ENCODE assay signal across 10 mouse cellular contexts in the genomic region with DNA sequence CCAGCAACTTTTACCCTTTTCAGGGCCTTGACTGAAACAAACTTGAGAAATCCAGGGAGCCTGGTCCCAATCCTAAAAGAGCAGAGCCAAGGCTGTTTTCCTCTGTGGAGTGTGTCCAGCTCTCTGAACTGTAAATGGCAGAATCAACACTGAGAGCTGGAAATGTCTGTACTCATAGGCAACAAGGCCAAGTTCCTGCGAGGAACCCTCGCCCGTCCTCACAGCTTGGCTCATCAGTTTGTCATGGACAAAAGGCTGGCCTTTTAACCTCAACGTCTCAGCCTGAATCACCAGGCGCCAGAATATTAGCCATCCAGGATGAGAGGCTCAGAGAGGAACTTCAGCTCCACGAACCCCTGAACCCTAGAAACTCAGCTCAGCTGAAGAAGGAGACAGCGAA. TPM values are rescaled to one million over a fixed set of nuclear protein-coding genes. Genes with fewer than 3 reads are reported as not detected.
A peak's percentile ranks its signal among the peaks of the same experiment; 100 is the strongest.
DNase-seq lines count a peak whose midpoint lies in the region; ATAC-seq and TF ChIP-seq lines count a peak whose summit lies in the region.
"Had no signal": no experiment of that assay in that cellular context is flagged by ENCODE, and none has a peak within 500 bp of the region (broad histone marks: within the 10 kb centered on the region; RNA-seq: fewer than 3 reads in every experiment).

No protein-coding gene starts in this region.

- H3K27ac ChIP-seq in midbrain, embryonic 13.5 days = 0 out of 2 replicates have a peak overlapping the region, but pooled peaks have one; percentile 20
- H3K27ac ChIP-seq in midbrain, postnatal 0 days (ENCODE audit: low read depth, low read length) = no peak overlapping the region
- H3K27ac ChIP-seq in embryonic facial prominence, embryonic 10.5 days (replicated peaks) = peak overlapping the region; percentile 36; the same call in 1 of the 2 replicates
- H3K27ac ChIP-seq in stomach, postnatal 0 days (replicated peaks) = no peak overlapping the region
- H3K27ac ChIP-seq: heart, adult 2 months; lung, embryonic 15.5 days had no signal

- no peak for TF ChIP-seq CTCF in midbrain, postnatal 0 days (IDR thresholded peaks at IDR 0.05)
- no peak for TF ChIP-seq CTCF in stomach, postnatal 0 days (IDR thresholded peaks at IDR 0.05; ENCODE audit: low read depth)

- no peaks in the 10 kb centered on the region for H3K27me3 ChIP-seq in midbrain, embryonic 13.5 days
- no peaks in the 10 kb centered on the region for H3K27me3 ChIP-seq in midbrain, postnatal 0 days (ENCODE audit: insufficient read depth, low read length)
- no peaks in the 10 kb centered on the region for H3K27me3 ChIP-seq in embryonic facial prominence, embryonic 10.5 days (replicated peaks; ENCODE audit: low read depth, poor library complexity, severe bottlenecking)
- H3K27me3 ChIP-seq in stomach, postnatal 0 days (ENCODE audit: control insufficient read depth, insufficient read depth, low read length) = no peaks in the 10 kb centered on the region
- H3K27me3 ChIP-seq: lung, embryonic 15.5 days had no signal

- DNase-seq in heart, adult 11 months = peak; percentile 94
- DNase-seq in heart, postnatal 25 days (ENCODE audit: low spot score) = no peak
- no peak for DNase-seq in midbrain, postnatal 0 days (ENCODE audit: low spot score)
- DNase-seq in embryonic facial prominence, embryonic 10.5 days (ENCODE audit: low spot score) = no peak
- peak; percentile 57 for DNase-seq in skeletal muscle tissue, adult 2 months (ENCODE audit: low read depth, low spot score)
- DNase-seq in stomach, postnatal 0 days (ENCODE audit: low spot score) = no peak
- DNase-seq: cerebellum, postnatal 36 days had no signal

- no peaks in the 10 kb centered on the region for H3K9me3 ChIP-seq in midbrain, embryonic 13.5 days
- H3K9me3 ChIP-seq in midbrain, postnatal 0 days (ENCODE audit: low read length) = no peaks in the 10 kb centered on the region
- no peaks in the 10 kb centered on the region; the same call in 1 of the 2 replicates for H3K9me3 ChIP-seq in embryonic facial prominence, embryonic 10.5 days
- no peaks in the 10 kb centered on the region for H3K9me3 ChIP-seq in stomach, postnatal 0 days (ENCODE audit: control insufficient read depth, low read length)
- H3K9me3 ChIP-seq: lung, embryonic 15.5 days had no signal

- no peak for ATAC-seq in midbrain, embryonic 13.5 days
- ATAC-seq in midbrain, postnatal 0 days (ENCODE audit: low FRiP score) = no peak
- no peak for ATAC-seq in stomach, postnatal 0 days (ENCODE audit: low FRiP score, low TSS enrichment)

- H3K9ac ChIP-seq in midbrain, embryonic 13.5 days (replicated peaks) = 0 out of 2 replicates have a peak overlapping the region, but pooled peaks have one; percentile 5
- no peak overlapping the region for H3K9ac ChIP-seq in midbrain, postnatal 0 days (replicated peaks; ENCODE audit: low read length, poor library complexity, severe bottlenecking)
- H3K9ac ChIP-seq in stomach, postnatal 0 days (ENCODE audit: low read length) = no peak overlapping the region
- H3K9ac ChIP-seq: lung, embryonic 15.5 days had no signal

- TF ChIP-seq EP300 in stomach, postnatal 0 days (optimal IDR thresholded peaks at IDR 0.05) = no peak

- intact Hi-C loops in heart, postnatal 25 days (cut with DNase I) = no loop called here

- H3K4me3 ChIP-seq in midbrain, embryonic 13.5 days (replicated peaks) = no peak overlapping the region
- no peak overlapping the region for H3K4me3 ChIP-seq in midbrain, postnatal 0 days (ENCODE audit: low read depth, low read length)
- no peak overlapping the region for H3K4me3 ChIP-seq in embryonic facial prominence, embryonic 10.5 days
- H3K4me3 ChIP-seq in stomach, postnatal 0 days (ENCODE audit: low read depth, low read length) = no peak overlapping the region
- H3K4me3 ChIP-seq: heart, adult 2 months; lung, embryonic 15.5 days had no signal

- 45% methylated on average over 7 of the region's 7 CpGs for WGBS in midbrain, embryonic 13.5 days
- 44% methylated on average over 7 of the region's 7 CpGs for WGBS in midbrain, postnatal 0 days
- 53% methylated on average over 7 of the region's 7 CpGs for WGBS in embryonic facial prominence, embryonic 10.5 days
- 45% methylated on average over 7 of the region's 7 CpGs for WGBS in stomach, postnatal 0 days

- no peak overlapping the region for H3K4me2 ChIP-seq in midbrain, embryonic 13.5 days (replicated peaks)
- H3K4me2 ChIP-seq in midbrain, postnatal 0 days (ENCODE audit: low read depth, low read length, poor library complexity, severe bottlenecking) = no peak overlapping the region
- H3K4me2 ChIP-seq in stomach, postnatal 0 days (replicated peaks; ENCODE audit: low read depth) = no peak overlapping the region
- H3K4me2 ChIP-seq: lung, embryonic 15.5 days had no signal

- no peaks in the 10 kb centered on the region for H3K36me3 ChIP-seq in midbrain, embryonic 13.5 days
- H3K36me3 ChIP-seq in midbrain, postnatal 0 days (ENCODE audit: insufficient read depth, low read length) = no peaks in the 10 kb centered on the region
- H3K36me3 ChIP-seq in embryonic facial prominence, embryonic 10.5 days (replicated peaks) = peaks cover 13% of the 10 kb centered on the region
- H3K36me3 ChIP-seq in stomach, postnatal 0 days (ENCODE audit: control insufficient read depth, insufficient read depth, low read length) = no peaks in the 10 kb centered on the region
- H3K36me3 ChIP-seq: lung, embryonic 15.5 days had no signal

- H3K4me1 ChIP-seq in midbrain, embryonic 13.5 days (replicated peaks) = peaks cover 67% of the 10 kb centered on the region
- 0 out of 2 replicates have a peak, but pooled peaks cover 4% of the 10 kb centered on the region for H3K4me1 ChIP-seq in midbrain, postnatal 0 days (ENCODE audit: insufficient read depth, low read length)
- peaks cover 54% of the 10 kb centered on the region for H3K4me1 ChIP-seq in embryonic facial prominence, embryonic 10.5 days
- 0 out of 2 replicates have a peak, but pooled peaks cover 4% of the 10 kb centered on the region for H3K4me1 ChIP-seq in stomach, postnatal 0 days (replicated peaks; ENCODE audit: control insufficient read depth, insufficient read depth)

RNA-seq across cellular contexts. Expression of a gene that starts 14.7 kb away (rescaled TPM):
- total RNA-seq in heart, postnatal 25 days (2021) = 10 to 100 TPM; 15.6 to 18.9 TPM
- 24.9 and 31.2 TPM in 2 replicates for polyA plus RNA-seq in midbrain, embryonic 13.5 days (2015; fragmentation: Nextera tagmentation; extraction: Ambion mirVana)
- total RNA-seq in midbrain, postnatal 0 days (2014; rRNA removed) = 19.8 and 21.5 TPM in 2 replicates
- polyA plus RNA-seq in midbrain, postnatal 0 days (2015; fragmentation: Nextera tagmentation; extraction: Ambion mirVana) = 13.2 and 16.5 TPM in 2 replicates
- polyA plus RNA-seq in embryonic facial prominence, embryonic 10.5 days (2016; fragmentation: Nextera tagmentation; extraction: Ambion mirVana) = 20.7 and 25.3 TPM in 2 replicates
- 8.2 and 8.7 TPM in 2 replicates for polyA plus RNA-seq in stomach, postnatal 0 days (2015; fragmentation: Nextera tagmentation; extraction: Ambion mirVana)

Comparison
In these comparisons a context has a peak if more than half of its experiments do, and no peak if none do; other contexts are left out.
1. DNase-seq: peak in heart, adult 11 months (single experiment) and skeletal muscle tissue, adult 2 months (single experiment); none in heart, postnatal 25 days (single experiment), midbrain, postnatal 0 days (single experiment), embryonic facial prominence, embryonic 10.5 days (single experiment) and stomach, postnatal 0 days (single experiment).
2. H3K27ac ChIP-seq: peak in midbrain, embryonic 13.5 days (single experiment) and embryonic facial prominence, embryonic 10.5 days (single experiment); none in midbrain, postnatal 0 days (single experiment) and stomach, postnatal 0 days (single experiment).